Mouse (Mus musculus) bone marrow, adult 2 months (tissue): ENCODE results near the gene Epha4.

Source experiments
- CTCF ChIP-seq: fragments of 200-500 bp; IDR thresholded peaks from 2 replicates; pipeline ENCODE4 v1.5.1; 2011; ENCODE audit warnings: low read length, control low read depth; ENCODE audit not compliant: control insufficient read depth, insufficient read depth
- POLR2A ChIP-seq: fragments of 200-500 bp; IDR thresholded peaks from 2 replicates; pipeline ENCODE4 v1.6.1; 2011; ENCODE audit warnings: low read depth, mild to moderate bottlenecking, control low read depth, low read length, borderline replicate concordance; ENCODE audit not compliant: control insufficient read depth

DNA sequence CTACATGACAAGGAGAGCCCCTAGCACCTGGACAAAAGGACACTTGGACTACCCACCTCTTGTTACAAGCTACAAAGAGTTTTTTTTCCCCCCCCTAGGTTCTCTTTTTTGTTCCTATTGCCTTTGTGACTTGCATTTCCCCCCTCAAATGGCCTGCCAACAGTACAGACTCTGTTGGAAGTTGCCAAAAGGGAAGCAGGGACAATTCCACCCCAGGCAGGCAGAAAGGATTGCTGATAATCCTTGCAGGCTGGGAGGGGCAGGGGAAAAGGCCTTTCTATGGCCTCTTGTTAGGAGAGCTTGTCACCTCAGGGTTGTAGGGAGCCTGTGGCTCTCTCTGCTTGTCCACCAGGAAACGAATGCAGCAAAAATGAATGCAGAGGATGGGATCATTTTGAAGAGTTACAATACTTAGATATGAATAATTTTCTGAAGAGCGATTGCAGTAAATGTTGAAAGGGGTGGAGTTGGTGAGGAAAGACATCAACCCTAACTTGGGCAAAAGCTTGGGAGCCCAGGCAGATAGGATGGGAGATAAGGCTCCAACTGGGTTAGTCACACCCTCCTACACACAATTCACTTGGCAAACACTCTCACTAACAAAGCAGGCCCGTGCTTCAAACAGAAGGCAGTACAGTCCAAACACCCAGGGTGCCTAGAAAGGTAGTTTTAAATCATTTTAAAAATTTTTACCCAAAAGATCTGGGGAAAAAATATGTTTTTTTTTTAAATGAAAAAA lies 52.8 kb downstream of the Epha4 start:
- TF ChIP-seq CTCF (no peak), POLR2A (no peak)
